Mouse (Mus musculus): Measurements from ENCODE around the gene Olfr1166. TPM values are rescaled to one million over a fixed set of nuclear protein-coding genes. Genes with fewer than 3 reads are reported as not detected.
"Not testable (repeated sequence)": the region's sequence is repeated elsewhere in the genome, so short reads cannot be mapped to it uniquely, and the experiment has no call there.

Olfr1166 gene
- polyA plus RNA-seq (2015; fragmentation: Nextera tagmentation; extraction: Ambion mirVana): not detected in 2 replicates

DNA sequence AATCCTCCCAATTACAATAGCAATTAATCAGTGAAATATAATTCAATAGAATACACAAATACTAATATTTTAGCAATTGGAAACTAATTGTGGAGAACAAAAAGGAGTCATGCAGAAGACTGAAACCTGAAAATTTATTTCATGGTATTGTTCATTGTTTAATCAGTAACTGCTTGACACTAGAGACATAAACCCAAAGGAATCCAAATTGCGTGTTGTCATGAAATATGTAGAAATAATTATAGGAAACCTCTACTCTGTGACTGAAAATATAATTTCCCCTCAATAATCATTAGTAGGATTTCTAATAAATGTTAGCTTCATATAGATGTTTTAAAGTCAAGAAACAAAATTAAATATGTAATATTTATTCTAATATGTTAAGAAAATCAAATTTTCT lies at the start of gene Olfr1166:
Gene Olfr1166 (minus strand): TSS at position 101 of the 400 bp plus-strand sequence.
- no peak for DNase-seq (ENCODE audit: low spot score)
- no peak for ATAC-seq (replicated peaks; ENCODE audit: low FRiP score, low read depth)
- no peak within 1 kb of the TSS for H3K27ac ChIP-seq
- no peaks in the 10 kb centered on the region for H3K27me3 ChIP-seq (ENCODE audit: insufficient read depth, low read length)
- H3K4me1 ChIP-seq (replicated peaks; ENCODE audit: insufficient read depth, low read length): no peaks in the 10 kb centered on the region
- no peak for TF ChIP-seq CTCF (IDR thresholded peaks at IDR 0.05; ENCODE audit: low read depth)
- H3K4me2 ChIP-seq (ENCODE audit: low read length): no peak within 1 kb of the TSS
- H3K9me3 ChIP-seq (replicated peaks; ENCODE audit: low read length): no peaks in the 10 kb centered on the region
- no peak within 1 kb of the TSS for H3K4me3 ChIP-seq (replicated peaks; ENCODE audit: low read depth, low read length)
- 91% methylated on average over 1 of the region's 1 CpGs for WGBS
- no peaks in the 10 kb centered on the region for H3K36me3 ChIP-seq (ENCODE audit: insufficient read depth, low read length)
- H3K9ac ChIP-seq (ENCODE audit: low read depth, low read length): no peak within 1 kb of the TSS

DNA sequence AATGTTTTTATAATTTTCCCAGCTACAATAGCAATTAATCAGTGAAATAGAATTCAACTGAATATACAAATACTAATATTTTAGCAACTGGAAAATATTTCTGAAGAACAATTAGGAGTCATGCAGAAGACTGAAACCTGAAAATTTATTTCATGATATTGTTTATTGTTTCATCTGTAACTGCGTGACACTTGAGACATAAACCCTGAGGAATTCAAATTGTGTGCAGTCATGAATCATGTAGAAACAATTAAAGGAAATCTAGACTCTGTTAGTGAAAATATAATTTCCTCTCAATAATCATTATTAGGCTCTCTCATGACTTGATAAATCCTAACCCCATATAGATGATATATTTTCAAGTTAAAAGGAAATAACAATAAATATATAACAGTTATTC lies 27.0 kb upstream of the Olfr1166 start, which contains the start of gene Olfr1167:
Gene Olfr1167 (minus strand): TSS at position 101 of the 400 bp plus-strand sequence.
- H3K9me3 ChIP-seq (replicated peaks; ENCODE audit: low read length): not testable (repeated sequence)

DNA sequence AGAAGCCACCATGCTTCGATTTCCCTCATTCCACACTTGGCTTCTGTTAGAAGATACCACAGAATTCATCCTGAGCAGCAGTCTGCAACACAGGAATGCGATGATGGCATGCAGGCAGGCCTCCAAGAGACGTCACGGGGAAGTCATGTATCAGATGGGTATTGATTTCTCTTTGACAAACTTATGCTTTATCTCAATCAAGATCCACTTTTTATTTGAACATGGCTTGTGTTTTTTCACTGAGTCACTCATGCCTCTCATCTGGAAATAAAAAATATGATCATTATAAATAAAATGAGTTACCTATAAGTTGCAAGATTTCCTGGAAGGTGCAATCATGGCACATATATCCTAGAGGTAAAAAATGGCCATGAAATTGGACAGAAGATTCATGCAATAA lies 34.2 kb downstream of the Olfr1166 start, which contains the start of gene Olfr1164:
Gene Olfr1164 (minus strand): TSS at position 101 of the 400 bp plus-strand sequence.
- no peak for TF ChIP-seq CTCF (IDR thresholded peaks at IDR 0.05; ENCODE audit: low read depth)
- no peaks in the 10 kb centered on the region for H3K27me3 ChIP-seq (ENCODE audit: insufficient read depth, low read length)
- DNase-seq (ENCODE audit: low spot score) (no peak), ATAC-seq (replicated peaks; ENCODE audit: low FRiP score, low read depth) (no peak)
- H3K36me3 ChIP-seq (ENCODE audit: insufficient read depth, low read length): no peaks in the 10 kb centered on the region
- H3K4me1 ChIP-seq (replicated peaks; ENCODE audit: insufficient read depth, low read length): no peaks in the 10 kb centered on the region
- no peaks in the 10 kb centered on the region for H3K9me3 ChIP-seq (replicated peaks; ENCODE audit: low read length)
- no peak within 1 kb of the TSS for H3K9ac ChIP-seq (ENCODE audit: low read depth, low read length)
- H3K27ac ChIP-seq: no peak within 1 kb of the TSS
- no peak within 1 kb of the TSS for H3K4me3 ChIP-seq (replicated peaks; ENCODE audit: low read depth, low read length)
- WGBS: 77% methylated on average over 4 of the region's 4 CpGs
- no peak within 1 kb of the TSS for H3K4me2 ChIP-seq (ENCODE audit: low read length)

More for the DNA sequence above, 27.0 kb upstream of the Olfr1166 start, which contains the start of gene Olfr1167:
- 88% methylated on average over 1 of the region's 1 CpGs for WGBS
- not testable (repeated sequence) for H3K4me2 ChIP-seq (ENCODE audit: low read length); H3K36me3 ChIP-seq (ENCODE audit: insufficient read depth, low read length); H3K27me3 ChIP-seq (ENCODE audit: insufficient read depth, low read length); DNase-seq (ENCODE audit: low spot score); H3K27ac ChIP-seq; H3K4me1 ChIP-seq (replicated peaks; ENCODE audit: insufficient read depth, low read length); H3K4me3 ChIP-seq (replicated peaks; ENCODE audit: low read depth, low read length); ATAC-seq (replicated peaks; ENCODE audit: low FRiP score, low read depth); H3K9ac ChIP-seq (ENCODE audit: low read depth, low read length)

Other genes starting within 250 kb of the Olfr1166 start
- not detected in 2 replicates for gene Olfr1153, start 233.3 kb downstream of the Olfr1166 start, polyA plus RNA-seq (2015; fragmentation: Nextera tagmentation; extraction: Ambion mirVana)
- not detected in 2 replicates for gene Olfr1154, start 223.1 kb downstream of the Olfr1166 start, polyA plus RNA-seq (2015; fragmentation: Nextera tagmentation; extraction: Ambion mirVana)
- not detected in 2 replicates for gene Olfr1155, start 183.1 kb downstream of the Olfr1166 start, polyA plus RNA-seq (2015; fragmentation: Nextera tagmentation; extraction: Ambion mirVana)
- gene Olfr1156, start 175.2 kb downstream of the Olfr1166 start, polyA plus RNA-seq (2015; fragmentation: Nextera tagmentation; extraction: Ambion mirVana): not detected in 2 replicates
- gene Olfr1157, start 160.0 kb downstream of the Olfr1166 start, polyA plus RNA-seq (2015; fragmentation: Nextera tagmentation; extraction: Ambion mirVana): not detected in 2 replicates
- gene Olfr74, start 153.6 kb downstream of the Olfr1166 start, polyA plus RNA-seq (2015; fragmentation: Nextera tagmentation; extraction: Ambion mirVana): not detected in 2 replicates
- gene Olfr1158, start 138.2 kb downstream of the Olfr1166 start, polyA plus RNA-seq (2015; fragmentation: Nextera tagmentation; extraction: Ambion mirVana): not detected in 2 replicates
- gene Olfr1160, start 120.0 kb downstream of the Olfr1166 start, polyA plus RNA-seq (2015; fragmentation: Nextera tagmentation; extraction: Ambion mirVana): not detected in 2 replicates
- not detected in 2 replicates for gene Olfr1161, start 105.5 kb downstream of the Olfr1166 start, polyA plus RNA-seq (2015; fragmentation: Nextera tagmentation; extraction: Ambion mirVana)
- not detected in 2 replicates for gene Olfr73, start 90.6 kb downstream of the Olfr1166 start, polyA plus RNA-seq (2015; fragmentation: Nextera tagmentation; extraction: Ambion mirVana)
- not detected in 2 replicates for gene Olfr1162, start 77.1 kb downstream of the Olfr1166 start, polyA plus RNA-seq (2015; fragmentation: Nextera tagmentation; extraction: Ambion mirVana)
- gene Olfr1163, start 56.4 kb downstream of the Olfr1166 start, polyA plus RNA-seq (2015; fragmentation: Nextera tagmentation; extraction: Ambion mirVana): not detected in 2 replicates
- not detected in 2 replicates for gene Olfr1164, start 34.3 kb downstream of the Olfr1166 start, polyA plus RNA-seq (2015; fragmentation: Nextera tagmentation; extraction: Ambion mirVana)
- gene Olfr1167, start 26.9 kb upstream of the Olfr1166 start, polyA plus RNA-seq (2015; fragmentation: Nextera tagmentation; extraction: Ambion mirVana): not detected in 2 replicates
- not detected in 2 replicates for gene Olfr1168, start 53.6 kb upstream of the Olfr1166 start, polyA plus RNA-seq (2015; fragmentation: Nextera tagmentation; extraction: Ambion mirVana)
- gene Olfr1170, start 100.1 kb upstream of the Olfr1166 start, polyA plus RNA-seq (2015; fragmentation: Nextera tagmentation; extraction: Ambion mirVana): not detected in 2 replicates
- not detected in 2 replicates for gene Olfr1173, start 151.6 kb upstream of the Olfr1166 start, polyA plus RNA-seq (2015; fragmentation: Nextera tagmentation; extraction: Ambion mirVana)
- gene Olfr1174-ps, start 186.9 kb upstream of the Olfr1166 start, polyA plus RNA-seq (2015; fragmentation: Nextera tagmentation; extraction: Ambion mirVana): not detected in 2 replicates
- gene Olfr1175-ps, start 198.9 kb upstream of the Olfr1166 start, polyA plus RNA-seq (2015; fragmentation: Nextera tagmentation; extraction: Ambion mirVana): not detected in 2 replicates
- gene Olfr1176, start 208.4 kb upstream of the Olfr1166 start, polyA plus RNA-seq (2015; fragmentation: Nextera tagmentation; extraction: Ambion mirVana): not detected in 2 replicates
- not detected in 2 replicates for gene Olfr1177-ps, start 218.2 kb upstream of the Olfr1166 start, polyA plus RNA-seq (2015; fragmentation: Nextera tagmentation; extraction: Ambion mirVana)

All from kidney, postnatal 0 days (tissue).